Mouse (Mus musculus) cerebellum, adult 2 months (tissue): ENCODE data around the gene Fam193b. TPM values are rescaled to one million over a fixed set of nuclear protein-coding genes. Genes with fewer than 3 reads are reported as not detected.

Experiments used
- DNase-seq, 2 experiments: peaks; one replicate each; pipeline ENCODE4 v3.0.0; 2021
- H3K27ac ChIP-seq: fragments of 200-500 bp; 2 replicates; pipeline ENCODE4 v1.5.1; 2012; ENCODE audit warnings: low read length, control low read depth, inconsistent platforms; ENCODE audit not compliant: insufficient read depth
- H3K27me3 ChIP-seq: fragments of 200-500 bp; 2 replicates; pipeline ENCODE4 v1.6.1; 2012; ENCODE audit warnings: inconsistent platforms, mild to moderate bottlenecking, low read length, moderate library complexity; ENCODE audit not compliant: control insufficient read depth, insufficient read depth
- H3K4me1 ChIP-seq: fragments of 200-500 bp; 2 replicates; pipeline ENCODE4 v1.6.1; 2011; ENCODE audit warnings: low read length; ENCODE audit not compliant: control insufficient read depth, insufficient read depth
- H3K4me3 ChIP-seq: fragments of 200-500 bp; replicated peaks from 2 replicates; pipeline ENCODE3; 2011; ENCODE audit warnings: mild to moderate bottlenecking, low read depth, low read length, control low read depth; ENCODE audit not compliant: insufficient read depth
- CTCF ChIP-seq: fragments of 200-500 bp; IDR thresholded peaks from 2 replicates; pipeline ENCODE4 v1.5.1; 2011; ENCODE audit warnings: low read depth, mild to moderate bottlenecking, control low read depth, low read length, moderate library complexity, borderline replicate concordance; ENCODE audit not compliant: insufficient read depth
- POLR2A ChIP-seq: fragments of 200-500 bp; IDR thresholded peaks from 2 replicates; pipeline ENCODE4 v1.6.1; 2011; ENCODE audit warnings: low read length, control low read depth, borderline replicate concordance; ENCODE audit not compliant: insufficient read depth
- WGBS: fragments of 180-500 bp; shearing (Covaris S2); methylation state at CpG from one replicate; pipeline ENCODE4 v1.1.7; 2018; 5-methylcytosine and 5-hydroxymethylcytosine counted together
- polyA plus RNA-seq: library from polyadenylated mRNA; depleted of rRNA; stranded (reverse); fragments of >200 nt; gene quantifications from 2 replicates; pipeline ENCODE4 v1.2.3, GENCODE M21; 2012; rRNA removed

The Fam193b gene
- polyA plus RNA-seq, 1 experiment: 127 TPM

DNA sequence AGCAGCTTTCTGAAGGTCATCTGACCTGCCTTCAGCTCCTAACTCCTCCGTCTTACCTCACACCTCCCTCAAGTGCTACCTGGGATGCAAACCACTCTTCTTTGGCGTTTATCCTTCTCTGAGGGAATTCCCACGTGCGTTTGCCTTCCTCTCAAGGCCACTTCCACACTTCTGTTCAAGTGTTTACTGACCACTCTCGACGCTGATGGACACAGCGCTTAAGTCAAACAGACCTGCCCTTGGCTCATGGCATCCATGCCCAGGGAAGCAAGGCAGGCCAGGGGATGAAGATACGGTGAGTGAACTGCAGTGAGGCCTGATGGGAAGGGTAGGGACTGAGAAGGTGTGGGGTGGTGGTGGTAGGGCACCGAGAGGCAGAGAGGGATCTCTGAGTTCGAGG is 70.3 kb downstream of the Fam193b start:
- H3K27me3 ChIP-seq: no peaks in the 10 kb centered on the region
- no peak for TF ChIP-seq CTCF
- no peak for TF ChIP-seq POLR2A
- H3K4me1 ChIP-seq: peaks cover 12% of the 10 kb centered on the region; the same call in 1 of the 2 replicates
- WGBS: 93% methylated on average over 10 of the region's 10 CpGs
- no peak overlapping the region for H3K27ac ChIP-seq
- no peak overlapping the region for H3K4me3 ChIP-seq
- no peak for DNase-seq

DNA sequence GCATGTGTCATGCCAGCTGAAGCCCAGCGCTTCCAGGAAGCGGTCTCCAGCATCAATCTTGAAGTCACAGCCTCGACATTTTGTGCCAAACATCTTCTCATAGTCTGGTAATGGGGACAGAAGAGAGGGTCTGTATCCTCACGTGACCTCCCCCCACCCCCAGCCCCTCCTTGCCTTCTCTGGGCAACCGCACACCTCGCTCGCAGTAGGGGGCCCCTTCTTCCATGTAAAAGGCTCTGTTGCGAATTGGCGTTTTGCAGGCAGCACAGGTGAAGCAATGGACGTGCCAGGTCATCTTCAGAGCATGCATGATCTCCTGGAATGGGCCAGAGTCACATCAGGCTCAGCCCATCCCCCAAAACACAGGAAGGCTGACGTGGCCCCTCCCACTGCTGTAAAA is 72.0 kb downstream of the Fam193b start:
- DNase-seq: no peak
- no peak overlapping the region for H3K27ac ChIP-seq
- H3K4me1 ChIP-seq: peaks cover 19% of the 10 kb centered on the region; the same call in 1 of the 2 replicates
- TF ChIP-seq POLR2A: no peak
- TF ChIP-seq CTCF: no peak
- H3K4me3 ChIP-seq: no peak overlapping the region
- WGBS: 73% methylated on average over 11 of the region's 11 CpGs
- H3K27me3 ChIP-seq: no peaks in the 10 kb centered on the region

DNA sequence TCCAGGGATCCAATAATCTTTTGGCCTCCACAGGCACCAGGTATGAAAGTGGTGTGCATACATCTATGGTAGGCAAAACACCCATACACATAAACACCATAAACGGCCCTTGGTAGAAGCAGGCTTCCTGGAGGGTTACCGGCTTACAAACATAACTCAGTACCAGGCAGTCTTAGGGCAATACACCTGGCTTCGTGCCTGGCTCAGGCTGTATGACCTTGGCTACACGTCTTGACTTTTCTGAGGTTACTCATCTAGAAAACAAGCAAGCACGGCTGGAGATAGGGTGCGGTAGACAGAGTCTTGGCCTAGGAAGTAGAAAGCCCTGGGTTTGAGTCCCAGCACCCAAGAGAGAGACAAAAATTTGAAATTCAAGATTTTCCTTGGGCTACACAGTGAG is 74.3 kb downstream of the Fam193b start:
- H3K4me3 ChIP-seq: no peak overlapping the region
- peaks cover 19% of the 10 kb centered on the region; the same call in 1 of the 2 replicates for H3K4me1 ChIP-seq
- DNase-seq: no peak
- 81% methylated on average over 6 of the region's 6 CpGs for WGBS
- H3K27ac ChIP-seq: no peak overlapping the region
- no peak for TF ChIP-seq CTCF
- TF ChIP-seq POLR2A: no peak
- no peaks in the 10 kb centered on the region for H3K27me3 ChIP-seq

DNA sequence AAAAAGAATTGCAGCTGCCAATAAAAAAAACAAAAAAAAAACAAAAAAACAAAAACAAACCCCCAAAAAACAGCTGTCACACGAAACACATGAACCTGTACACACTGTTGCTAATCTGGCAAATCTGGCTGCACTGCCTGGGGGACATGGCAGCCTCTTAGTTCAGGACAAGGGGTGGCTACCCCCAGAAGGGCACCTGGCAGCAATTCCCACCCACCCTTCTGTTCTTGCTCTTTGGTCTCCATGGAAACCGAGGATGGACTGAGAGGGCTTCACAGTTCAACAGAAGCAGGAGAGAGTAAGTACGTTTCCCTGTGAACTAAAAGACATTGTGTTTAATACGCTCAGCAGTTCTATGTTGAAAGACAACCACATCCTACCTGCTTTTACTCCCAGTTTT is 75.2 kb downstream of the Fam193b start:
- no peaks in the 10 kb centered on the region for H3K27me3 ChIP-seq
- 35% methylated on average over 4 of the region's 4 CpGs for WGBS
- TF ChIP-seq CTCF (no peak), POLR2A (no peak)
- H3K4me1 ChIP-seq: peaks cover 19% of the 10 kb centered on the region; the same call in 1 of the 2 replicates
- DNase-seq: no peak
- no peak overlapping the region for H3K27ac ChIP-seq
- H3K4me3 ChIP-seq: no peak overlapping the region

DNA sequence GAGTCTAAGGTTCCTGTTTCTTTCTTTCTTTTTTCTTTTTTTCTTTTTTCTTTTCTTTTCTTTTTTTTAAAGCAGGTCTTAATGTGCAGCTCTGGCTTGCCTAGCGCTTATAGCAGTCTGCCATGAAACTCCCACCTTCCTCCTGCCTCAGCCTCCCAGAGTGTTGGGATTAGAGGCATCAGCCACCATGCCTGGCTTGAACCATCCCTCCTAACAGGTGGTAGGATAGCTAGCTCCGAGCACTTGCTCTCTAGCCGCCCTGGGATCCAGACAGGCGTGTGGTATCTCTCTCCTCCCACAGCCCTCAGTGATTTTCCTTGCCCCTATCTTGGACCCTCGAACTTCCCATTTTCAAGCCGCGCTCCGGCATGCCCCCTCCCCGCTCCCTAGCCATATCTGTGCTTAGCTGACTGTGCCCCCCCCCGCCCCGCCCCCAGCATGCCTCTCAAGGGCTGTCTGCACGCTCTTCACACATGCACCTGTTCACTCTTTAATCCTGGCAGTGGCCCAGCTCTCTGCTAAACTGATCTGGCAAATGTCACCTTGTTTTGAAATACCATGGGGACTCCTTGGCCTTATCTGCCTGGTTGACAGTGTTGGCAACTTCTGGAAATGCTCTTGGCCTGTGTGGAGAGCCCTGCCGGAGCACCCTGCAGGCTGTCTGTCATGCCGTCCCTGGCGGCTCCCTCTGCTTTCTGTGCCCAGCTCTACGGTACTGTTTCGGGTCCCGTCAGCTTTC is 75.9 kb downstream of the Fam193b start:
- TF ChIP-seq POLR2A: no peak
- TF ChIP-seq CTCF: 0 out of 2 replicates have a peak, but pooled peaks have one; percentile 2
- Histone ChIP-seq H3K27me3 (no peaks in the 10 kb centered on the region), H3K27ac (no peak overlapping the region), H3K4me3 (no peak overlapping the region), H3K4me1 (peaks cover 19% of the 10 kb centered on the region; the same call in 1 of the 2 replicates)
- WGBS: 8% methylated on average over 18 of the region's 18 CpGs
- DNase-seq: peak; percentile 79 to 91

DNA sequence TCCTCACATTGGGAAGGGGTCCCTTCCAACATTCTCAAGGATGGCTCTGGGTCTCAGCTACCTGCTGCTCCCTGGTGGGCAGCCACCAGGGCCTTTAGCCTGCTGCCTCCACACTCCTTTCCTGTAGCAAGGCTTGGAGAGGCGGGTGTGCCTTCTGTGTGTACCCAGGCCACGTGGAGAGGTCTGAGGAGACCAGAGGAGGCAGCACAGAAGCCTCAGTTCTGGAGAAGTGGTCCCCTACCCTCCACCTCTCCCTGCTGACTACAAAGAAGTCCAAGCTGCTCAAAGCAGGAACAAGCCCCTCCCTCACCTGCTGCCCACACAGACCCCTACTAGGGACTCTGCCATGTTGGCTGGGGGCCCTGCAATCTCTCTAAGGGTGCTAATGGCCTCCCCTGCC is 76.7 kb downstream of the Fam193b start:
- no peak for TF ChIP-seq CTCF
- no peak for TF ChIP-seq POLR2A
- DNase-seq: no peak
- WGBS: 70% methylated on average over 2 of the region's 2 CpGs
- H3K27me3 ChIP-seq: no peaks in the 10 kb centered on the region
- H3K27ac ChIP-seq: no peak overlapping the region
- peaks cover 19% of the 10 kb centered on the region; the same call in 1 of the 2 replicates for H3K4me1 ChIP-seq
- no peak overlapping the region for H3K4me3 ChIP-seq

Other genes with a start within 250 kb of the Fam193b start
- 146 and 148 TPM in 2 replicates for gene Rab24, start 249.2 kb downstream of the Fam193b start, polyA plus RNA-seq
- gene Mxd3, start 241.3 kb downstream of the Fam193b start, polyA plus RNA-seq: 0.17 and 0.38 TPM in 2 replicates
- 65.1 and 66.7 TPM in 2 replicates for gene Lman2, start 208.3 kb downstream of the Fam193b start, polyA plus RNA-seq
- 0.30 and 0.46 TPM in 2 replicates for gene Rgs14, start 201.4 kb downstream of the Fam193b start, polyA plus RNA-seq
- gene Slc34a1, start 172.9 kb downstream of the Fam193b start, polyA plus RNA-seq: not detected in 2 replicates
- not detected in 2 replicates for gene Pfn3, start 155.9 kb downstream of the Fam193b start, polyA plus RNA-seq
- gene F12, start 144.3 kb downstream of the Fam193b start, polyA plus RNA-seq: 0.05 and 0.11 TPM in 2 replicates
- gene Grk6, start 126.0 kb downstream of the Fam193b start, polyA plus RNA-seq: 52.7 and 53.9 TPM in 2 replicates
- gene Prr7, start 106.9 kb downstream of the Fam193b start, polyA plus RNA-seq: 10.7 and 13.0 TPM in 2 replicates
- gene Dbn1, start 83.0 kb downstream of the Fam193b start, polyA plus RNA-seq: 97.4 and 108 TPM in 2 replicates
- gene Pdlim7, start 57.4 kb downstream of the Fam193b start, polyA plus RNA-seq: 66.8 and 67.2 TPM in 2 replicates
- gene Dok3, start 41.8 kb downstream of the Fam193b start, polyA plus RNA-seq: 9.3 and 9.8 TPM in 2 replicates
- 66.3 and 70.3 TPM in 2 replicates for gene Ddx41, start 34.5 kb downstream of the Fam193b start, polyA plus RNA-seq
- 107 and 113 TPM in 2 replicates for gene Tmed9, start 2.6 kb upstream of the Fam193b start, polyA plus RNA-seq
- 27.9 and 32.0 TPM in 2 replicates for gene B4galt7, start 28.8 kb upstream of the Fam193b start, polyA plus RNA-seq
- gene Caml, start 51.9 kb upstream of the Fam193b start, polyA plus RNA-seq: 63.9 and 64.3 TPM in 2 replicates
- 55.3 and 58.6 TPM in 2 replicates for gene Ddx46, start 63.9 kb upstream of the Fam193b start, polyA plus RNA-seq
- gene B230219D22Rik, start 122.0 kb upstream of the Fam193b start, polyA plus RNA-seq: 63.4 and 72.9 TPM in 2 replicates
- 74.3 and 74.9 TPM in 2 replicates for gene Txndc15, start 143.5 kb upstream of the Fam193b start, polyA plus RNA-seq
- 38.0 and 40.0 TPM in 2 replicates for gene Pcbd2, start 156.2 kb upstream of the Fam193b start, polyA plus RNA-seq
- gene Catsper3, start 213.4 kb upstream of the Fam193b start, polyA plus RNA-seq: 0.51 and 0.65 TPM in 2 replicates